Mouse (Mus musculus): ENCODE measurements around the gene Ctsg. TPM values are rescaled to one million over a fixed set of nuclear protein-coding genes. Genes with fewer than 3 reads are reported as not detected.

Ctsg gene
- polyA plus RNA-seq (2015; fragmentation: Illumina TruSeq; extraction: RNeasy Lipid Tissue Mini Kit (QIAGEN cat#74804); ENCODE audit: low read depth, low replicate concordance), result not detected

DNA sequence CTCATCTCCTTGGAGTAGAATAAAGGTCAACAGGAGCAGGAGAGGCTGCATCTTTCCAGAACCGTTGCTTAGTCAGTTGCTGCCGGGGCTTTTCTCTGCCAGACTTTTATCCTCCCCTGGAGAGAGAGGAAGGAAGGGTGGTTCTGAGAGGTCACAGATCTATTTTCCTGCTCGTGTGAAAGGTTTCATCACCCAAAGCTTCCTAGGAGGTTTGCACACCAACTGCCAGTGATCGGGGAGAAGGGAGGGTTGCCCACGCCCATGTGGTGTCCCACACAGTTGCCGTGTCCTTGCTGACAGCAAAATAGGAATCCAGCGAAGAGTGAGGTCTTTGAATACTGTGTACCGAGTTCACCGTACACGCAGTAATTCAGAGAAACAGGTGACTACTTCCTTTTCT lies at the start of gene Ctsg:
Ctsg (minus strand) TSS at position 189 of the 400 bp plus-strand sequence.

DNA sequence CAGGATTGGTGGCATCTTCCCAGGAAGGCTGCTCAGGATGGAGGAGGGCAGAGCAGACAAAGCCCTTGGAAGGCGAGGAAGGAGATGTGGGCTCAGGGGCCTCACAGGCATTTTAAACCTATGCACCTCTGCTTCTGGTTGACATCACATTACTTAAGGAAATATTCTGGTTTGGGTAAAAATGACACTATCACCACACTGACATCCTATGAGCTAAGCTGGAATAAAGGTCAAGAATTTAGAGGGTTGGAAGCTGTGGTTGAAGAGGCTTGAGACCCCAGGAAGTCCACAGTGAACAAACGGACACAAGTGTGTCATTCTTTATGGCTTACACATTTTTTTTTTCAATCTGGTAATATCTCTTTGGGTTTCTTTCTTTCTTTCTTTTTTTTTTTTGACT lies 30.1 kb upstream of the Ctsg start, which contains the start of gene Gzmd:
Gzmd (minus strand) TSS at position 101 of the 400 bp plus-strand sequence.

DNA sequence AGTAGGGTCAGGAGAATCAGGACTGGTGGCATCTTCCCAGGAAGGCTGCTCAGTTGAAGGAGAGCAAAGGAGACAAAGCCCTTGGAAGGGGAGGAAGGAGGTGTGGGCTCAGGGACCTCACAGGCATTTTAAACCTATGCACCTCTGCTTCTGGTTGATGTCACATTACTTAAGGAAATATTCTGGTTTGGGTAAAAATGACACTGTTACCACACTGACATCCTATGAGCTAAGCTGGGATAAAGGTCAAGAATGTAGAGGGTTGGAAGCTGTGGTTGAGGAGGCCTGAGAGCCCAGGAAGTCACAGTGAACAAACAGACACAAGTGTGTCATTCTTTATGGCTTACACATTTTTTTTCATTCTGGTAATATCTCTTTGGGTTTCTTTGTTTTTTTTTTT lies 18.2 kb upstream of the Ctsg start, which contains the start of gene Gzme:
Gzme (minus strand) TSS at position 101 of the 400 bp plus-strand sequence.

DNA sequence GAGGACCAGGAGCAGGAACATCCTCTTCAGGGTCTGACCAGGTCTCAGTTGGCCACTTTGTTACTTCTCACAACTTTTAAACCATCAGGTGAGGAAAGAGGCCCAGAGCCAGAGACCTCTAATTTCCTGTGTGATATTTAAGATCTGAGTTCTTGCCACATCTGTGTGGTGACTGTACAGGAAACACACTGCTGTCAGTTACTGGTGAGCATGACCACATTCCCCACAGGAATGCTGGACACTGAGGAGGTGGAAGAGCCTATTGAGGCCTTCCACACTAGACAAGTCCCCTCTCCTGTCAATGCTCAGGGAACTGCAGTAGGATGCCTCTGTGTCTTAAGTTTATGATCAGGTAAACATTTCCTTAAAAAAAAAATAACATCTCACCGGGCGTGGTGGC lies 17.2 kb downstream of the Ctsg start, which contains the start of gene Mcpt8:
Mcpt8 (minus strand) TSS at position 107 of the 400 bp plus-strand sequence.

DNA sequence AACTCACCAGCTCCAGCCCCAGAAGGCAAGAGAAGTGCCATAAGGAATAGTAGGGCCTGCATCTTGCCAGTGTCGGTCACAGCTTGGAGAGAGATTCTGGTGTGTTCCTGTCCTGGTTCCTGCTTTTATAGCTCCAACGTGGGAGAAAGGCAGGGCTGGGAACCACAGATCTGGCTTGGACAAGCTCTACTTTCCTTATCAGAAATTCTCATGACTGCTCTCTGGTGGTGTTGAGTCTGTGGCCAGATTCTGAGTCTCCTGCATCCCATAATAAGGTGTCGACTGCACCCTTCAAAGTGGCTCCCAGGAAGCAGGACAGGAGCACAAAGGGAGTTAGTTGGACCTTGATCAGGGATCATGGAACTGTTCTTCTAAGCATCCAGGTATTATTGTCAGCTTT lies 40.2 kb downstream of the Ctsg start, which contains the start of gene Mcpt4:
Mcpt4 (minus strand) TSS at position 101 of the 400 bp plus-strand sequence.

Other genes starting within 250 kb of the Ctsg start
- 3.9 TPM for gene Nynrin, start 248.6 kb downstream of the Ctsg start, polyA plus RNA-seq (2015; fragmentation: Illumina TruSeq; extraction: RNeasy Lipid Tissue Mini Kit (QIAGEN cat#74804); ENCODE audit: low read depth, low replicate concordance)
- 0.49 TPM for gene Cbln3, start 218.2 kb downstream of the Ctsg start, polyA plus RNA-seq (2015; fragmentation: Illumina TruSeq; extraction: RNeasy Lipid Tissue Mini Kit (QIAGEN cat#74804); ENCODE audit: low read depth, low replicate concordance)
- gene Khnyn, start 217.6 kb downstream of the Ctsg start, polyA plus RNA-seq (2015; fragmentation: Illumina TruSeq; extraction: RNeasy Lipid Tissue Mini Kit (QIAGEN cat#74804); ENCODE audit: low read depth, low replicate concordance), result 9.0 TPM
- 155 TPM for gene Sdr39u1, start 202.3 kb downstream of the Ctsg start, polyA plus RNA-seq (2015; fragmentation: Illumina TruSeq; extraction: RNeasy Lipid Tissue Mini Kit (QIAGEN cat#74804); ENCODE audit: low read depth, low replicate concordance)
- gene Cma1, start 157.9 kb downstream of the Ctsg start, polyA plus RNA-seq (2015; fragmentation: Illumina TruSeq; extraction: RNeasy Lipid Tissue Mini Kit (QIAGEN cat#74804); ENCODE audit: low read depth, low replicate concordance), result not detected
- not detected for gene Cma2, start 151.6 kb downstream of the Ctsg start, polyA plus RNA-seq (2015; fragmentation: Illumina TruSeq; extraction: RNeasy Lipid Tissue Mini Kit (QIAGEN cat#74804); ENCODE audit: low read depth, low replicate concordance)
- not detected for gene Mcpt1, start 84.6 kb downstream of the Ctsg start, polyA plus RNA-seq (2015; fragmentation: Illumina TruSeq; extraction: RNeasy Lipid Tissue Mini Kit (QIAGEN cat#74804); ENCODE audit: low read depth, low replicate concordance)
- not detected for gene Mcpt9, start 72.1 kb downstream of the Ctsg start, polyA plus RNA-seq (2015; fragmentation: Illumina TruSeq; extraction: RNeasy Lipid Tissue Mini Kit (QIAGEN cat#74804); ENCODE audit: low read depth, low replicate concordance)
- not detected for gene Mcpt2, start 60.5 kb downstream of the Ctsg start, polyA plus RNA-seq (2015; fragmentation: Illumina TruSeq; extraction: RNeasy Lipid Tissue Mini Kit (QIAGEN cat#74804); ENCODE audit: low read depth, low replicate concordance)
- not detected for gene Mcpt4, start 40.3 kb downstream of the Ctsg start, polyA plus RNA-seq (2015; fragmentation: Illumina TruSeq; extraction: RNeasy Lipid Tissue Mini Kit (QIAGEN cat#74804); ENCODE audit: low read depth, low replicate concordance)
- gene Mcpt8, start 17.3 kb downstream of the Ctsg start, polyA plus RNA-seq (2015; fragmentation: Illumina TruSeq; extraction: RNeasy Lipid Tissue Mini Kit (QIAGEN cat#74804); ENCODE audit: low read depth, low replicate concordance), result not detected
- gene Gzme, start 18.1 kb upstream of the Ctsg start, polyA plus RNA-seq (2015; fragmentation: Illumina TruSeq; extraction: RNeasy Lipid Tissue Mini Kit (QIAGEN cat#74804); ENCODE audit: low read depth, low replicate concordance), result not detected
- gene Gzmd, start 30.0 kb upstream of the Ctsg start, polyA plus RNA-seq (2015; fragmentation: Illumina TruSeq; extraction: RNeasy Lipid Tissue Mini Kit (QIAGEN cat#74804); ENCODE audit: low read depth, low replicate concordance), result not detected
- gene Gzmg, start 57.0 kb upstream of the Ctsg start, polyA plus RNA-seq (2015; fragmentation: Illumina TruSeq; extraction: RNeasy Lipid Tissue Mini Kit (QIAGEN cat#74804); ENCODE audit: low read depth, low replicate concordance), result not detected
- not detected for gene Gzmn, start 72.0 kb upstream of the Ctsg start, polyA plus RNA-seq (2015; fragmentation: Illumina TruSeq; extraction: RNeasy Lipid Tissue Mini Kit (QIAGEN cat#74804); ENCODE audit: low read depth, low replicate concordance)
- gene Gzmf, start 108.8 kb upstream of the Ctsg start, polyA plus RNA-seq (2015; fragmentation: Illumina TruSeq; extraction: RNeasy Lipid Tissue Mini Kit (QIAGEN cat#74804); ENCODE audit: low read depth, low replicate concordance), result not detected
- not detected for gene Gzmc, start 132.1 kb upstream of the Ctsg start, polyA plus RNA-seq (2015; fragmentation: Illumina TruSeq; extraction: RNeasy Lipid Tissue Mini Kit (QIAGEN cat#74804); ENCODE audit: low read depth, low replicate concordance)
- gene Gzmb, start 159.7 kb upstream of the Ctsg start, polyA plus RNA-seq (2015; fragmentation: Illumina TruSeq; extraction: RNeasy Lipid Tissue Mini Kit (QIAGEN cat#74804); ENCODE audit: low read depth, low replicate concordance), result not detected